In the genomic region with DNA sequence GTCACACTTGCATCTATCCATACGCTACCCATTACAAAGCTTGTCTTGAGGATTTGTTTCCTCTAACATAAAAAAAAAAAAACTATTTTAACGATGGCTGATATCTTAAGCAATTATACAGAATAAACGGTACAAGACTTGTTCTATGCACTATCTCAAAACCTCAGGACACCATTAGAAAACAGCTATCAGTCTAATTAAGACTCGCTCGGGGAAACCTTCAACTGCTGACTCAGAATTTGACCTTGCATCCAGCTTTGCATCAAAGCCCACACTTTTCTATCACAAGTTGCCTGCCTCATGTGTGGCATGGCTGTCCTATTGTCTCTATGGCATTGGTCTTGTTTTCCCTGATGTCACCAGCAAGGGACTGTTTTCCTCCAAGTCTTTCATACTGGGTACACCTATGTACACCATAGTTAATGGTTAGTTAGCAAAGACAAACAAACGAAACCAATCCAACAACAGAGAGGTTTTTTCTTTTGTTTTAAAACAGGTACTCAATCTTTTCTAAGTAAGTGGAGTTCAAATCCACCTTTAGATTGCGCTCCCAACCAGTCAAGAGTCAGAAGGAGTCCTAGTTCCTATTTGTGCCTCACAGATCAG, we compare ENCODE assay signal across 9 mouse cellular contexts. TPM values are rescaled to one million over a fixed set of nuclear protein-coding genes. Genes with fewer than 3 reads are reported as not detected.
A peak's percentile ranks its signal among the peaks of the same experiment; 100 is the strongest.
DNase-seq lines count a peak whose midpoint lies in the region; ATAC-seq and TF ChIP-seq lines count a peak whose summit lies in the region.
"Had no signal": no experiment of that assay in that cellular context is flagged by ENCODE, and none has a peak within 500 bp of the region (broad histone marks: within the 10 kb centered on the region; RNA-seq: fewer than 3 reads in every experiment).

No protein-coding gene starts in this region.

- H3K9me3 ChIP-seq in heart, postnatal 0 days (replicated peaks; ENCODE audit: control insufficient read depth, low read length), result no peaks in the 10 kb centered on the region
- no peaks in the 10 kb centered on the region for H3K9me3 ChIP-seq in hindbrain, embryonic 16.5 days (ENCODE audit: control insufficient read depth, low read length)
- no peaks in the 10 kb centered on the region for H3K9me3 ChIP-seq in midbrain, embryonic 15.5 days

- intact Hi-C loops in heart, postnatal 36 days (cut with DNase I), result loop anchor here (5.0 kb wide), 1 partner anchor 94 kb away; the partner anchor contains the start of gene B4galt1

- H3K27ac ChIP-seq in heart, postnatal 0 days (ENCODE audit: low read depth), result no peak overlapping the region
- no peak overlapping the region for H3K27ac ChIP-seq in brown adipose tissue, adult 24 weeks (replicated peaks; ENCODE audit: low read depth, low read length)
- no peak overlapping the region for H3K27ac ChIP-seq in hindbrain, embryonic 16.5 days (ENCODE audit: low read depth, low read length)
- no peak overlapping the region for H3K27ac ChIP-seq in midbrain, embryonic 15.5 days

- peak overlapping the region; percentile 71 for H3K4me2 ChIP-seq in heart, postnatal 0 days (ENCODE audit: low read depth, low read length)
- H3K4me2 ChIP-seq in hindbrain, embryonic 16.5 days (ENCODE audit: low read length), result peak overlapping the region; percentile 83
- H3K4me2 ChIP-seq in midbrain, embryonic 15.5 days, result peak overlapping the region; percentile 77

- H3K9ac ChIP-seq in heart, postnatal 0 days (replicated peaks; ENCODE audit: low read depth, low read length), result peak overlapping the region; percentile 83
- no peak overlapping the region; the same call in 1 of the 2 replicates for H3K9ac ChIP-seq in hindbrain, embryonic 16.5 days (ENCODE audit: low read depth, low read length)
- H3K9ac ChIP-seq in midbrain, embryonic 15.5 days, result no peak overlapping the region

- TF ChIP-seq EP300 in heart, postnatal 0 days (IDR thresholded peaks at IDR 0.05; ENCODE audit: low read depth), result no peak

- peaks cover 17% of the 10 kb centered on the region for H3K4me1 ChIP-seq in heart, postnatal 0 days (ENCODE audit: control insufficient read depth, insufficient read depth)
- peaks cover 8% of the 10 kb centered on the region; the same call in 1 of the 2 replicates for H3K4me1 ChIP-seq in brown adipose tissue, adult 24 weeks (ENCODE audit: control insufficient read depth, insufficient read depth, insufficient read length, low read length)
- peaks cover 20% of the 10 kb centered on the region for H3K4me1 ChIP-seq in hindbrain, embryonic 16.5 days (ENCODE audit: control insufficient read depth, insufficient read depth, low read depth, low read length)
- peaks cover 32% of the 10 kb centered on the region for H3K4me1 ChIP-seq in midbrain, embryonic 15.5 days

- H3K27me3 ChIP-seq in heart, postnatal 0 days (ENCODE audit: control insufficient read depth, insufficient read depth, low read length), result no peaks in the 10 kb centered on the region
- H3K27me3 ChIP-seq in hindbrain, embryonic 16.5 days (replicated peaks; ENCODE audit: control insufficient read depth, insufficient read depth, low read length), result no peaks in the 10 kb centered on the region
- H3K27me3 ChIP-seq in midbrain, embryonic 15.5 days (replicated peaks), result no peaks in the 10 kb centered on the region

- ATAC-seq in heart, postnatal 0 days (ENCODE audit: insufficient read depth, low read depth), result no peak
- ATAC-seq in hindbrain, embryonic 16.5 days, result no peak
- ATAC-seq in midbrain, embryonic 15.5 days (replicated peaks), result no peak

- H3K4me3 ChIP-seq in heart, postnatal 0 days (ENCODE audit: low read depth, low read length), result peak overlapping the region; percentile 80
- peak overlapping the region; percentile 99; the same call in 1 of the 2 replicates for H3K4me3 ChIP-seq in brown adipose tissue, adult 24 weeks (ENCODE audit: insufficient read depth, low read depth, low read length)
- H3K4me3 ChIP-seq in hindbrain, embryonic 16.5 days (ENCODE audit: low read length), result peak overlapping the region; percentile 97
- H3K4me3 ChIP-seq in midbrain, embryonic 15.5 days, result peak overlapping the region; percentile 63

- H3K36me3 ChIP-seq in heart, postnatal 0 days (replicated peaks; ENCODE audit: control insufficient read depth, insufficient read depth, low read length), result peaks cover 42% of the 10 kb centered on the region
- H3K36me3 ChIP-seq in hindbrain, embryonic 16.5 days (ENCODE audit: control insufficient read depth, insufficient read depth, low read length), result peaks cover 19% of the 10 kb centered on the region
- peaks cover 29% of the 10 kb centered on the region for H3K36me3 ChIP-seq in midbrain, embryonic 15.5 days (replicated peaks)

- DNase-seq in heart, postnatal 0 days (ENCODE audit: low spot score), result no peak
- no peak for DNase-seq in heart, postnatal 36 days
- no peak for DNase-seq in embryo, embryonic 11 days
- no peak for DNase-seq in natural killer cell, adult 2 months (ENCODE audit: low spot score in 2 of 2)
- no peak for DNase-seq in lung, postnatal 4 days

- whole genome bisulfite sequencing in heart, postnatal 0 days, result 85% methylated on average over 7 of the region's 7 CpGs
- 90% methylated on average over 7 of the region's 7 CpGs for WGBS in hindbrain, embryonic 16.5 days
- WGBS in midbrain, embryonic 15.5 days, result 92% methylated on average over 7 of the region's 7 CpGs

- TF ChIP-seq CTCF in heart, postnatal 0 days (IDR thresholded peaks at IDR 0.05; ENCODE audit: low read depth), result no peak

RNA-seq across cellular contexts. Expression of gene Bag1, which starts 1.5 kb away (rescaled TPM):
- total RNA-seq in heart, postnatal 0 days (2014; rRNA removed; ENCODE audit: low replicate concordance), result 77.3 and 98.8 TPM in 2 replicates
- polyA plus RNA-seq in heart, postnatal 0 days (2015; fragmentation: Nextera tagmentation; extraction: Ambion mirVana), result 213 and 222 TPM in 2 replicates
- total RNA-seq in heart, postnatal 36 days (2021), result 100 to 1,000 TPM; 260 to 269 TPM
- polyA plus RNA-seq in brown adipose tissue, adult 24 weeks (2012; ENCODE audit: insufficient read depth, insufficient read length, missing spikeins), result 295 and 387 TPM in 2 replicates
- polyA plus RNA-seq in hindbrain, embryonic 16.5 days (2015; fragmentation: Nextera tagmentation; extraction: Ambion mirVana), result 182 and 191 TPM in 2 replicates
- polyA plus RNA-seq in midbrain, embryonic 15.5 days (2015; fragmentation: Nextera tagmentation; extraction: Ambion mirVana), result 173 and 181 TPM in 2 replicates

RNA-seq across cellular contexts. Expression of gene Chmp5, which starts 1.6 kb away (rescaled TPM):
- total RNA-seq in heart, postnatal 0 days (2014; rRNA removed; ENCODE audit: low replicate concordance), result 17.7 and 26.8 TPM in 2 replicates
- 72.3 and 77.3 TPM in 2 replicates for polyA plus RNA-seq in heart, postnatal 0 days (2015; fragmentation: Nextera tagmentation; extraction: Ambion mirVana)
- 10 to 100 TPM; 39.2 to 40.1 TPM for total RNA-seq in heart, postnatal 36 days (2021)
- polyA plus RNA-seq in brown adipose tissue, adult 24 weeks (2012; ENCODE audit: insufficient read depth, insufficient read length, missing spikeins), result 106 and 109 TPM in 2 replicates
- 147 TPM in 2 replicates for polyA plus RNA-seq in hindbrain, embryonic 16.5 days (2015; fragmentation: Nextera tagmentation; extraction: Ambion mirVana)
- 150 and 156 TPM in 2 replicates for polyA plus RNA-seq in midbrain, embryonic 15.5 days (2015; fragmentation: Nextera tagmentation; extraction: Ambion mirVana)

RNA-seq across cellular contexts. Expression of gene Nfx1, which starts 24.1 kb away (rescaled TPM):
- total RNA-seq in heart, postnatal 0 days (2014; rRNA removed; ENCODE audit: low replicate concordance), result 32.5 and 40.0 TPM in 2 replicates
- polyA plus RNA-seq in heart, postnatal 0 days (2015; fragmentation: Nextera tagmentation; extraction: Ambion mirVana), result 27.2 and 27.6 TPM in 2 replicates
- total RNA-seq in heart, postnatal 36 days (2021), result 10 to 100 TPM; 20.9 to 22.8 TPM
- 12.0 and 14.9 TPM in 2 replicates for polyA plus RNA-seq in brown adipose tissue, adult 24 weeks (2012; ENCODE audit: insufficient read depth, insufficient read length, missing spikeins)
- 87.5 and 102 TPM in 2 replicates for polyA plus RNA-seq in hindbrain, embryonic 16.5 days (2015; fragmentation: Nextera tagmentation; extraction: Ambion mirVana)
- 110 and 121 TPM in 2 replicates for polyA plus RNA-seq in midbrain, embryonic 15.5 days (2015; fragmentation: Nextera tagmentation; extraction: Ambion mirVana)

RNA-seq across cellular contexts. Expression of gene Spink4, which starts 26.8 kb away (rescaled TPM):
- 2.7 TPM in 1 of 2 replicates, not detected in the other for total RNA-seq in heart, postnatal 0 days (2014; rRNA removed; ENCODE audit: low replicate concordance)
- 7.7 and 7.8 TPM in 2 replicates for polyA plus RNA-seq in heart, postnatal 0 days (2015; fragmentation: Nextera tagmentation; extraction: Ambion mirVana)
- total RNA-seq in heart, postnatal 36 days (2021), result not detected
- not detected in 2 replicates for polyA plus RNA-seq in brown adipose tissue, adult 24 weeks (2012; ENCODE audit: insufficient read depth, insufficient read length, missing spikeins)
- not detected in 2 replicates for polyA plus RNA-seq in hindbrain, embryonic 16.5 days (2015; fragmentation: Nextera tagmentation; extraction: Ambion mirVana)
- polyA plus RNA-seq in midbrain, embryonic 15.5 days (2015; fragmentation: Nextera tagmentation; extraction: Ambion mirVana), result not detected in 2 replicates
- total RNA-seq: neutrophil, adult 5-6 weeks had no signal
